Mouse (Mus musculus) kidney, postnatal 0 days (tissue): ENCODE data around the gene Pcyox1. TPM values are rescaled to one million over a fixed set of nuclear protein-coding genes. Genes with fewer than 3 reads are reported as not detected.
A peak's percentile ranks its signal among the peaks of the same experiment; 100 is the strongest.

ENCODE experiments used
- ATAC-seq: fragments of 200-750 bp; cut with Nextera tagmentation; replicated peaks from 2 replicates; pipeline ENCODE4 v1.8.0; 2017; ENCODE audit warnings: low read depth, moderate number of reproducible peaks, moderate TSS enrichment, moderate library complexity; ENCODE audit not compliant: low FRiP score
- DNase-seq: peaks from one replicate; pipeline ENCODE4 v3.0.0-alpha.2; 2016; ENCODE audit warnings: low spot score
- H3K27ac ChIP-seq: fragments of 300-500 bp; sonication (generic); 2 replicates; pipeline ENCODE4 v1.5.1; 2014; ENCODE audit warnings: mild to moderate bottlenecking
- H3K27me3 ChIP-seq: fragments of 300-500 bp; sonication (generic); 2 replicates; pipeline ENCODE4 v1.6.1; 2014; ENCODE audit warnings: low read length, mixed read lengths; ENCODE audit not compliant: insufficient read depth
- H3K36me3 ChIP-seq: fragments of 300-500 bp; sonication (generic); 2 replicates; pipeline ENCODE4 v1.6.1; 2014; ENCODE audit warnings: low read length, mixed read lengths; ENCODE audit not compliant: insufficient read depth
- H3K4me1 ChIP-seq: fragments of 300-500 bp; sonication (generic); replicated peaks from 2 replicates; pipeline ENCODE4 v1.6.1; 2014; ENCODE audit warnings: antibody characterized with exemption, low read length, mixed read lengths; ENCODE audit not compliant: insufficient read depth
- H3K4me2 ChIP-seq: fragments of 300-500 bp; sonication (generic); 2 replicates; pipeline ENCODE4 v1.6.1; 2014; ENCODE audit warnings: mild to moderate bottlenecking, low read length, moderate library complexity, mixed read lengths
- H3K4me3 ChIP-seq: fragments of 300-500 bp; sonication (generic); replicated peaks from 2 replicates; pipeline ENCODE4 v1.5.1; 2014; ENCODE audit warnings: low read depth, low read length
- H3K9ac ChIP-seq: fragments of 300-500 bp; sonication (generic); 2 replicates; pipeline ENCODE4 v1.6.1; 2014; ENCODE audit warnings: low read depth, low read length
- H3K9me3 ChIP-seq: fragments of 300-500 bp; sonication (generic); replicated peaks from 2 replicates; pipeline ENCODE4 v1.6.1; 2016; ENCODE audit warnings: low read length, inconsistent platforms, mixed read lengths
- CTCF ChIP-seq: IDR thresholded peaks from 2 replicates; pipeline ENCODE4 v1.5.1; 2016; ENCODE audit warnings: antibody characterized with exemption, low read depth, mild to moderate bottlenecking, moderate library complexity
- WGBS: fragments of 180-500 bp; shearing (Covaris S2); extraction: QIAGEN DNeasy Blood & Tissue Kit; methylation state at CpG from one replicate; pipeline ENCODE4 v1.1.7; 2014; 5-methylcytosine and 5-hydroxymethylcytosine counted together
- polyA plus RNA-seq: library from polyadenylated mRNA; unstranded; fragments of >200 nt; fragmentation: Nextera tagmentation; extraction: Ambion mirVana; gene quantifications from 2 replicates; pipeline ENCODE4 v1.2.1, GENCODE M21; 2015

Gene Pcyox1
- polyA plus RNA-seq: 110 and 111 TPM in 2 replicates

GRCm38 (mm10) chr6:86396581-86397256 lies at the start of gene Pcyox1:
Pcyox1 (minus strand) TSS chr6:86397154.
- peak; percentile 12; the same call in 1 of the 2 replicates for TF ChIP-seq CTCF

GRCm38 (mm10) chr6:86445551-86445950 lies 48.6 kb upstream of the Pcyox1 start:
- Histone ChIP-seq H3K9me3 (no peaks in the 10 kb centered on the region), H3K4me3 (no peak overlapping the region), H3K4me1 (no peaks in the 10 kb centered on the region), H3K9ac (no peak overlapping the region), H3K4me2 (no peak overlapping the region), H3K27ac (no peak overlapping the region), H3K27me3 (no peaks in the 10 kb centered on the region), H3K36me3 (peaks cover 42% of the 10 kb centered on the region)
- no peak for DNase-seq
- no peak for ATAC-seq
- 96% methylated on average over 18 of the region's 18 CpGs for WGBS
- no peak for TF ChIP-seq CTCF

More at GRCm38 (mm10) chr6:86396581-86397256, at the start of gene Pcyox1:
- WGBS: under 1% methylated on average over 51 of the region's 51 CpGs
- Histone ChIP-seq H3K9me3 (no peaks in the 10 kb centered on the region), H3K27me3 (no peaks in the 10 kb centered on the region), H3K27ac (peak within 1 kb of the TSS; percentile 91), H3K4me2 (peak within 1 kb of the TSS; percentile 85), H3K4me1 (peaks cover 20% of the 10 kb centered on the region; the same call in 1 of the 2 replicates), H3K36me3 (peaks cover 8% of the 10 kb centered on the region; the same call in 1 of the 2 replicates), H3K9ac (peak within 1 kb of the TSS; percentile 93), H3K4me3 (peak within 1 kb of the TSS; percentile 93)
- ATAC-seq: peak; percentile 91
- DNase-seq: peak; percentile 90

DNA sequence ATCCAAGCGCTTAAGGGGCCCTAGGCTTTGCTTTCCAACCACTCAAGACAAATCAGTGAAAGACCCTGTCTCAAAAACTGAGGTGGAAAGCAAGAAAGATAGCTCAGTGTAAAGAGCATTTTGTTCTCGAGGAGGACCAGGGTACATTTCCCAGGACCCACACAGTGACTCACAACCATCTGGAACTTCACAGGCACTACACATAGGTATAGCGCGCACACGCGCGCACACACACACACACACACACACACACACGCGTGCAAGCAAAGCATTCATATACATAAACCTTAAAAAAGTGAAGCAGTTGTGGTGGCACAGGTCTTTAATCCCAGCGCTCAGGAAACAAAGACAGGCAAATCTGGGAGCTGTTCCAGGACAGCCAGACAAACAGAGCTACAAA lies 44.6 kb upstream of the Pcyox1 start:
- DNase-seq (no peak), ATAC-seq (no peak)
- no peaks in the 10 kb centered on the region for H3K27me3 ChIP-seq
- TF ChIP-seq CTCF: no peak
- no peak overlapping the region for H3K4me2 ChIP-seq
- H3K4me1 ChIP-seq: peaks cover 5% of the 10 kb centered on the region
- no peaks in the 10 kb centered on the region for H3K9me3 ChIP-seq
- H3K36me3 ChIP-seq: peaks cover 22% of the 10 kb centered on the region
- H3K9ac ChIP-seq: no peak overlapping the region
- no peak overlapping the region for H3K4me3 ChIP-seq
- no peak overlapping the region for H3K27ac ChIP-seq
- WGBS: 96% methylated on average over 10 of the region's 10 CpGs

DNA sequence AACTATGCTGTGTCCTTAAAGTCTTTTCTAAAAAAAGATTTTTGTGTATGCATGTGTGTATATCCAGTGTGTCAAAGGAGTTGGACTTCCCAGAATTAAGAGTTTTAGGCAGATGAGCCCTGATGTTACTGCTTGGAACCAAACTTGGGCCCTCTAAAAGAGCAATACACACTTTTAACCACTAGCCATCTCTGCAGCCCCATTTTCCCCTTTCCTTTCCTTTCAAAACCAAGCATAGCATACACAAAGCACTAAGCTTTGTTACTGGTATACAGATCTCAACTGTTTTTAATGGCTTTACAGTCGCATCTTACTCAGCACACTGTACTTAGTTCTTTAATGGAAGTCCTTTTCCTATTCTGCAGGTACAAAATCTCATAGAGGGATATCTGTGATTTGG lies 42.6 kb upstream of the Pcyox1 start:
- Histone ChIP-seq H3K36me3 (peaks cover 13% of the 10 kb centered on the region), H3K9me3 (no peaks in the 10 kb centered on the region), H3K4me1 (peaks cover 5% of the 10 kb centered on the region), H3K4me2 (peak overlapping the region; percentile 62), H3K27ac (peak overlapping the region; percentile 97; the same call in 1 of the 2 replicates), H3K9ac (peak overlapping the region; percentile 77), H3K27me3 (no peaks in the 10 kb centered on the region), H3K4me3 (peak overlapping the region; percentile 52)
- DNase-seq: peak; percentile 9
- WGBS: 90% methylated on average over 1 of the region's 1 CpGs
- TF ChIP-seq CTCF: no peak
- no peak for ATAC-seq

DNA sequence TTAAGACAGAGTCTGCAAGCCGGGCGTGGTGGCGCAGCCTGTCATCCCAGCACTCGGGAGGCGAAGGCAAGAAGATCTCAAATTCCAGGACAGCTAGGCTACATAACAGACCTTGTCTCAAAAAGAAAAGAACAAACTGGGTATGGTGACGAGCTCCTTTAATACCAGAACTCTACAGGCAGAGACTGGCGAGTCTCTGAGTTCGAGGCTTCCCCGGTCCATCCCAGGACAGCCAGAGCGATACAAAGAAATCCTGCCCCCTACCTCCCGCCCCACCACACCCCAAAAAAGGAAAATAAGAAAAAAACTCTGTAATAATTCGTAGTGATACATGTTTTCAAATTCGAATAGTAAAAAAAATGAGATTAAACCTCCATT lies 42.2 kb upstream of the Pcyox1 start:
- DNase-seq (no peak), ATAC-seq (no peak)
- Histone ChIP-seq H3K27me3 (no peaks in the 10 kb centered on the region), H3K9me3 (no peaks in the 10 kb centered on the region), H3K9ac (peak overlapping the region; percentile 77), H3K36me3 (peaks cover 10% of the 10 kb centered on the region), H3K27ac (peak overlapping the region; percentile 97), H3K4me2 (peak overlapping the region; percentile 62), H3K4me1 (peaks cover 5% of the 10 kb centered on the region), H3K4me3 (peak overlapping the region; percentile 52)
- WGBS: 4% methylated on average over 13 of the region's 13 CpGs
- no peak; the same call in 1 of the 2 replicates for TF ChIP-seq CTCF

DNA sequence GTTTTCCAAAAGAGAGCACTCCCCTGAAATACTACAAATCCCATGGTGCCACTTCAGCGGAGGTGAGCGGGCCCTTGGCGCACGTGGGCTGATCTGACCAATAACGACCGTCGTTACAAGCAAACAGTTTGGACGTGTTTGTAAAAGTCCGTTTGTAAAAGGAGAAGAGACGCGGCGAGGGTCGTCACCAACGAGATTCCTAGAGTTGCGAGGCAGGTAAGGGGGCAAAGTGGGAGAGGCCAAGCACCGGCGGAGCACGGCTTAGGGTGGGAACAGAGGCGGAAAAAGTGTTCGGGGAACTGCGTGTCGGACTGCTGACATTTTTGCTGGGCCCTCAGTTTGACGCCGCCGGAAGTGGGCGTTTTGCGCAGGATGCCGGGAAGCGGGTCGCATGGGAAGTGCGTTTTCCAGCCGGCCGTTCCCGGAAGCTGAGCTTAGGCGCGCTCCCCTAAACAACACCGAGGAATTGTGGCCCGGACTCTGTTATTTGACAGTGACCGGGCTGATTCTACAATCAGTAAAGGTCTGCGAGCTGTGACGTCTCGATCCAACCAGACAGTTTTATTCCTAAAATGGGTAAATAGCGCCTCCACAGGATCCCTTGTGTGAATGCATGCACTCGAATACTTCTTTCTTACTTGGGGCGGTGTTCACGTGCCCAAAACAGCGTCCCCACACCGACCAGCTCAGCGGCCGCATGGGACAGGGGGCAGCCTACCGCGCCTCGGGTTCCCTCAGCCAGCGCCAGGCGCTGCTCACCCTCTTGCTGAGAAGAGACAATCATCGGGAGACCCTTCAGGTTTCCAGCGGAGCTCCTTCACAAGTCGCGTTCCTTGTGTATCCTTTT lies 41.5 kb upstream of the Pcyox1 start, which contains the start of gene C87436:
Gene C87436, plus strand, starts transcription at position 103 of the 847 bp plus-strand sequence.
- H3K27ac ChIP-seq: peak within 1 kb of the TSS; percentile 97
- H3K4me3 ChIP-seq: peak within 1 kb of the TSS; percentile 52
- DNase-seq (peak; percentile 98), ATAC-seq (peak; percentile 91)
- peak within 1 kb of the TSS; percentile 62 for H3K4me2 ChIP-seq
- peaks cover 4% of the 10 kb centered on the region; the same call in 1 of the 2 replicates for H3K36me3 ChIP-seq
- peak within 1 kb of the TSS; percentile 77 for H3K9ac ChIP-seq
- WGBS: under 1% methylated on average over 59 of the region's 59 CpGs
- TF ChIP-seq CTCF: peak; percentile 60
- H3K9me3 ChIP-seq: no peaks in the 10 kb centered on the region
- peaks cover 5% of the 10 kb centered on the region for H3K4me1 ChIP-seq
- no peaks in the 10 kb centered on the region for H3K27me3 ChIP-seq
